Comparison of ENCODE assay signal across 19 mouse cellular contexts in the genomic region with DNA sequence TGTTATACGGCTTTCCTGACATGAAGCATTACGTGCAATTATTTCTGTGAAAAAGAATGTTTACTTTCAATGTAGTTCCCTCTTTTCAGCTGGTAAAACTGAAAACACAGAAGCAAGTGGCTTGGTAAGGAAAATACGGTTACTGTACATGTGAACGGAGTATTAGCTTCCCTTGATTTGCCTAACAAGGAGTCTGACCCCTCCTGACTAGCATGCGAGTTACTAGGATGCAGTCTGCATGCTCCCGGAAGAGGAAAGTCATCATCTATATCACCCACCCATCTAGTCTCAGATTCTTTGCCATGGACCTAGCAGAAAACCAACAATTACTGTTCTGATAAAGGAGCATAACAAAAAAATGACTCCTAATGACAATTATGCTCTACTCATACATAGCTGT.
DNase-seq lines count a peak whose midpoint lies in the region; ATAC-seq and TF ChIP-seq lines count a peak whose summit lies in the region.
"Had no signal": no experiment of that assay in that cellular context is flagged by ENCODE, and none has a peak within 500 bp of the region (broad histone marks: within the 10 kb centered on the region; RNA-seq: fewer than 3 reads in every experiment).

No protein-coding gene starts in this region.

- H3K4me2 ChIP-seq in forebrain, postnatal 0 days (ENCODE audit: low read depth) = no peak overlapping the region
- no peak overlapping the region for H3K4me2 ChIP-seq in midbrain, embryonic 12.5 days (replicated peaks)
- H3K4me2 ChIP-seq in midbrain, postnatal 0 days (ENCODE audit: low read depth, low read length, poor library complexity, severe bottlenecking) = no peak overlapping the region
- H3K4me2 ChIP-seq: embryonic facial prominence, embryonic 12.5 days; forebrain, embryonic 12.5 days; heart, embryonic 12.5 days had no signal

- 28% methylated on average over 6 of the region's 6 CpGs for WGBS in forebrain, postnatal 0 days
- 67% methylated on average over 6 of the region's 6 CpGs for WGBS in forebrain, embryonic 10.5 days
- 56% methylated on average over 6 of the region's 6 CpGs for WGBS in midbrain, embryonic 12.5 days
- WGBS in midbrain, postnatal 0 days = 55% methylated on average over 6 of the region's 6 CpGs

- no peak overlapping the region for H3K9ac ChIP-seq in forebrain, postnatal 0 days
- no peak overlapping the region for H3K9ac ChIP-seq in midbrain, embryonic 12.5 days (replicated peaks)
- no peak overlapping the region for H3K9ac ChIP-seq in midbrain, postnatal 0 days (replicated peaks; ENCODE audit: low read length, poor library complexity, severe bottlenecking)
- H3K9ac ChIP-seq: embryonic facial prominence, embryonic 12.5 days; forebrain, embryonic 12.5 days; heart, embryonic 12.5 days had no signal

- peak; percentile 42; the same call in 1 of the 2 replicates for ATAC-seq in forebrain, postnatal 0 days
- ATAC-seq in midbrain, embryonic 12.5 days (ENCODE audit: low FRiP score, low read depth) = no peak; the same call in 1 of the 2 replicates
- no peak for ATAC-seq in midbrain, postnatal 0 days (ENCODE audit: low FRiP score)
- ATAC-seq: activated CD4-positive, CD25-positive, alpha-beta regulatory T cell, adult 4 months; Patski had no signal

- no peaks in the 10 kb centered on the region; the same call in 1 of the 2 replicates for H3K4me1 ChIP-seq in forebrain, postnatal 0 days (ENCODE audit: insufficient read depth)
- peaks cover 20% of the 10 kb centered on the region for H3K4me1 ChIP-seq in forebrain, embryonic 10.5 days
- H3K4me1 ChIP-seq in midbrain, embryonic 12.5 days = peaks cover 14% of the 10 kb centered on the region
- peaks cover 3% of the 10 kb centered on the region; the same call in 1 of the 2 replicates for H3K4me1 ChIP-seq in midbrain, postnatal 0 days (ENCODE audit: insufficient read depth, low read length)
- H3K4me1 ChIP-seq: heart, embryonic 12.5 days had no signal

- H3K27ac ChIP-seq in forebrain, postnatal 0 days (ENCODE audit: low read depth, low read length) = no peak overlapping the region
- no peak overlapping the region for H3K27ac ChIP-seq in forebrain, embryonic 10.5 days
- 0 out of 2 replicates have a peak overlapping the region, but pooled peaks have one; percentile 20 for H3K27ac ChIP-seq in midbrain, embryonic 12.5 days (replicated peaks)
- no peak overlapping the region for H3K27ac ChIP-seq in midbrain, postnatal 0 days (ENCODE audit: low read depth, low read length)
- H3K27ac ChIP-seq: embryonic facial prominence, embryonic 12.5 days; forebrain, embryonic 12.5 days; heart, adult 2 months had no signal

- no peaks in the 10 kb centered on the region for H3K27me3 ChIP-seq in forebrain, postnatal 0 days (ENCODE audit: insufficient read depth, low read length)
- H3K27me3 ChIP-seq in forebrain, embryonic 10.5 days (ENCODE audit: poor library complexity, severe bottlenecking) = peaks cover 23% of the 10 kb centered on the region
- no peaks in the 10 kb centered on the region for H3K27me3 ChIP-seq in midbrain, embryonic 12.5 days
- H3K27me3 ChIP-seq in midbrain, postnatal 0 days (ENCODE audit: insufficient read depth, low read length) = no peaks in the 10 kb centered on the region
- H3K27me3 ChIP-seq: CH12.LX; embryonic facial prominence, embryonic 12.5 days; forebrain, embryonic 12.5 days; heart, embryonic 12.5 days; Patski had no signal

- no peak for TF ChIP-seq CTCF in forebrain, postnatal 0 days (IDR thresholded peaks at IDR 0.05; ENCODE audit: low read depth)
- no peak for TF ChIP-seq CTCF in midbrain, postnatal 0 days (IDR thresholded peaks at IDR 0.05)

- H3K9me3 ChIP-seq in forebrain, postnatal 0 days (ENCODE audit: low read length) = no peaks in the 10 kb centered on the region
- no peaks in the 10 kb centered on the region for H3K9me3 ChIP-seq in forebrain, embryonic 10.5 days
- no peaks in the 10 kb centered on the region for H3K9me3 ChIP-seq in midbrain, embryonic 12.5 days
- H3K9me3 ChIP-seq in midbrain, postnatal 0 days (ENCODE audit: low read length) = no peaks in the 10 kb centered on the region
- H3K9me3 ChIP-seq: embryonic facial prominence, embryonic 12.5 days; forebrain, embryonic 12.5 days; heart, embryonic 12.5 days; hindbrain, embryonic 10.5 days had no signal

- DNase-seq in forebrain, postnatal 0 days = no peak
- no peak for DNase-seq in forebrain, embryonic 10.5 days (ENCODE audit: extremely low spot score, low spot score)
- DNase-seq in midbrain, postnatal 0 days (ENCODE audit: low spot score) = no peak
- peak; percentile 45 for DNase-seq in retina, embryonic 14.5 days (ENCODE audit: low spot score)
- no peak for DNase-seq in retina, postnatal 1 day
- DNase-seq: adrenal gland, postnatal 14 days; cerebellum, adult 11-12 months; cerebellum, adult 9-10 months; cerebellum, postnatal 25 days; gastrocnemius, postnatal 14 days; heart, adult 2 months had no signal

- no peak overlapping the region for H3K4me3 ChIP-seq in forebrain, postnatal 0 days (ENCODE audit: low read depth, low read length)
- no peak overlapping the region for H3K4me3 ChIP-seq in forebrain, embryonic 10.5 days
- H3K4me3 ChIP-seq in midbrain, embryonic 12.5 days = no peak overlapping the region
- H3K4me3 ChIP-seq in midbrain, postnatal 0 days (ENCODE audit: low read depth, low read length) = no peak overlapping the region
- H3K4me3 ChIP-seq: embryonic facial prominence, embryonic 12.5 days; forebrain, embryonic 12.5 days; heart, adult 2 months; heart, embryonic 12.5 days; hindbrain, embryonic 10.5 days had no signal

- no peaks in the 10 kb centered on the region for H3K36me3 ChIP-seq in forebrain, postnatal 0 days (ENCODE audit: insufficient read depth)
- H3K36me3 ChIP-seq in forebrain, embryonic 10.5 days (replicated peaks) = no peaks in the 10 kb centered on the region
- H3K36me3 ChIP-seq in midbrain, embryonic 12.5 days = no peaks in the 10 kb centered on the region
- H3K36me3 ChIP-seq in midbrain, postnatal 0 days (ENCODE audit: insufficient read depth, low read length) = no peaks in the 10 kb centered on the region
- H3K36me3 ChIP-seq: embryonic facial prominence, embryonic 12.5 days; forebrain, embryonic 12.5 days; heart, embryonic 12.5 days; hindbrain, embryonic 10.5 days had no signal
